Mouse (Mus musculus) embryonic facial prominence, embryonic 14.5 days (tissue): ENCODE measurements around the gene Trmt2b. TPM values are rescaled to one million over a fixed set of nuclear protein-coding genes. Genes with fewer than 3 reads are reported as not detected.

Experiments
- ATAC-seq: fragments of 200-750 bp; cut with Nextera tagmentation; 2 replicates; pipeline ENCODE4 v1.8.0; 2017; ENCODE audit warnings: low read depth, moderate number of reproducible peaks, moderate TSS enrichment
- DNase-seq: peaks from one replicate; pipeline ENCODE4 v3.0.0-alpha.2; 2015; ENCODE audit warnings: low spot score
- H3K27ac ChIP-seq: fragments of 300-500 bp; sonication (generic); replicated peaks from 2 replicates; pipeline ENCODE4 v1.5.1; 2014; ENCODE audit warnings: low read depth, mild to moderate bottlenecking, low read length, moderate library complexity
- H3K27me3 ChIP-seq: fragments of 300-500 bp; sonication (generic); replicated peaks from 2 replicates; pipeline ENCODE4 v1.6.1; 2014; ENCODE audit warnings: low read length; ENCODE audit not compliant: control insufficient read depth, insufficient read depth
- H3K36me3 ChIP-seq: fragments of 300-500 bp; sonication (generic); 2 replicates; pipeline ENCODE4 v1.6.1; 2014; ENCODE audit warnings: low read length, mixed read lengths; ENCODE audit not compliant: control insufficient read depth, insufficient read depth
- H3K4me1 ChIP-seq: fragments of 300-500 bp; sonication (generic); 2 replicates; pipeline ENCODE4 v1.6.1; 2014; ENCODE audit warnings: antibody characterized with exemption, low read length; ENCODE audit not compliant: control insufficient read depth, insufficient read depth
- H3K4me2 ChIP-seq: fragments of 300-500 bp; sonication (generic); 2 replicates; pipeline ENCODE4 v1.6.1; 2014; ENCODE audit warnings: low read depth, mild to moderate bottlenecking, low read length, moderate library complexity, mixed read lengths
- H3K4me3 ChIP-seq: fragments of 300-500 bp; sonication (generic); 2 replicates; pipeline ENCODE4 v1.5.1; 2014; ENCODE audit warnings: low read depth, mild to moderate bottlenecking, low read length
- H3K9ac ChIP-seq: fragments of 300-500 bp; sonication (generic); 2 replicates; pipeline ENCODE4 v1.6.1; 2014; ENCODE audit warnings: low read depth, mild to moderate bottlenecking, low read length, moderate library complexity, mixed read lengths
- H3K9me3 ChIP-seq: fragments of 300-500 bp; sonication (generic); 2 replicates; pipeline ENCODE4 v1.6.1; 2016; ENCODE audit warnings: low read length; ENCODE audit not compliant: control insufficient read depth
- WGBS: fragments of 180-500 bp; shearing (Covaris S2); extraction: QIAGEN DNeasy Blood & Tissue Kit; methylation state at CpG from one replicate; pipeline ENCODE4 v1.1.7; 2014; 5-methylcytosine and 5-hydroxymethylcytosine counted together
- polyA plus RNA-seq: library from polyadenylated mRNA; unstranded; fragments of >200 nt; fragmentation: Nextera tagmentation; extraction: Ambion mirVana; gene quantifications from 2 replicates; pipeline ENCODE4 v1.2.1, GENCODE M21; 2014

Gene Trmt2b
- polyA plus RNA-seq, 1 experiment from 2014 or later = 19.0 TPM

- Histone ChIP-seq H3K9ac (no peak overlapping the region), H3K36me3 (no peaks in the 10 kb centered on the region), H3K27ac (no peak overlapping the region), H3K4me2 (no peak overlapping the region), H3K4me1 (no peaks in the 10 kb centered on the region), H3K4me3 (no peak overlapping the region), H3K9me3 (no peaks in the 10 kb centered on the region), H3K27me3 (no peaks in the 10 kb centered on the region)
- no peak for ATAC-seq
- DNase-seq = peak; percentile 3
- WGBS = 50% methylated on average over 2 of the region's 2 CpGs
Observed at GRCm38 (mm10) chrX:134248202-134248601, 28.6 kb downstream of the Trmt2b start.

- no peak overlapping the region for H3K9ac ChIP-seq
- no peak for ATAC-seq
Observed at GRCm38 (mm10) chrX:134245946-134246345, 30.8 kb downstream of the Trmt2b start.

DNA sequence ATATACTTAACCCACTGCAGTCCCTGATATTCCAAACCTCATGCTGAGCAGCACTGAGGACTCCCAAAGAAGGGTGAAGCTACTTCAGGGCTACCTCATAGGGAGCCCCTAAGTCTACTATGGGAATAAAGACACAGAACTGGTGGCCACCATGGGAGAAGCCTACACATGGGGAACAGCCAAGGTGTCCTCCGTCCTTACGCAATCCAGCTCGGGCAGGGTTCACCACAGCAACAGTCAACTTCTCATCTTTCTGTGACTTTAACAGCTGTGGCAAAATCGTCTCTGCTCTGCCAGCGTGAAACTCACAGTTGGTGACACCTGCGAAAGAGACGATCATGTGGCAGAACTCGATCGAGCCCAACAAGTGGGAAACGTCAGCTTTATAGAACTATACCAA lies 38.5 kb downstream of the Trmt2b start:
- no peaks in the 10 kb centered on the region for H3K27me3 ChIP-seq
- WGBS = 90% methylated on average over 10 of the region's 10 CpGs
- H3K9me3 ChIP-seq = no peaks in the 10 kb centered on the region
- no peak for DNase-seq
- no peak overlapping the region for H3K27ac ChIP-seq
- ATAC-seq = no peak
- no peaks in the 10 kb centered on the region for H3K36me3 ChIP-seq
- no peak overlapping the region for H3K9ac ChIP-seq
- no peaks in the 10 kb centered on the region for H3K4me1 ChIP-seq
- H3K4me2 ChIP-seq = no peak overlapping the region
- H3K4me3 ChIP-seq = no peak overlapping the region

More at GRCm38 (mm10) chrX:134245946-134246345, 30.8 kb downstream of the Trmt2b start:
- Histone ChIP-seq H3K36me3 (no peaks in the 10 kb centered on the region), H3K9me3 (no peaks in the 10 kb centered on the region), H3K4me1 (no peaks in the 10 kb centered on the region), H3K4me2 (no peak overlapping the region), H3K4me3 (no peak overlapping the region), H3K27me3 (no peaks in the 10 kb centered on the region), H3K27ac (no peak overlapping the region)
- no peak for DNase-seq
- 87% methylated on average over 10 of the region's 10 CpGs for WGBS

- H3K9me3 ChIP-seq = no peaks in the 10 kb centered on the region
- no peak overlapping the region for H3K9ac ChIP-seq
- DNase-seq = no peak
- H3K27ac ChIP-seq = no peak overlapping the region
- H3K4me1 ChIP-seq = no peaks in the 10 kb centered on the region
- H3K36me3 ChIP-seq = no peaks in the 10 kb centered on the region
- WGBS = 94% methylated on average over 1 of the region's 1 CpGs
- H3K4me2 ChIP-seq = no peak overlapping the region
- H3K4me3 ChIP-seq = no peak overlapping the region
- no peak for ATAC-seq
- no peaks in the 10 kb centered on the region for H3K27me3 ChIP-seq
Observed at GRCm38 (mm10) chrX:134233048-134233447, 43.7 kb downstream of the Trmt2b start.

DNA sequence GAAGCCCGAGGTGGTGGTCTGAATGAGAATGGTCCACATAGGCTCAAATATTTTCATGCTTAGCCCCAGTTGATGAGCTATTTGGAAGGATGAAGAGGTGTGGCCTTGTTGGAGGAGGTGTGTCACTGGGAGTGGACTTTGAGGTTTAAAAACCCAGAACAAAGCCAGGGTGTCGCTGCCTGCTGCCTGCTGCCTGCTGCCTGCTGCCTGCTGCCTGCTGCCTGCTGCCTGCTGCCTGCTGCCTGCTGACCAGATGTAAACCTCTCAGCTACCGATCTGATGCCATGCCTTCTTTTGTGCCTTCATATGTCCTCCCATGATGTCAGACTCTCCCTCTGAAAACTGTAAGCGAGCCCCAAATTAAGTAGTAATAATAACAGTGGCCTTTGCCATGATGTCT lies 54.9 kb downstream of the Trmt2b start, which contains the start of gene Nox1:
Nox1 (minus strand) TSS at position 101 of the 400 bp plus-strand sequence.
- H3K4me2 ChIP-seq = no peak within 1 kb of the TSS
- DNase-seq = no peak
- no peak within 1 kb of the TSS for H3K9ac ChIP-seq
- no peaks in the 10 kb centered on the region for H3K9me3 ChIP-seq
- no peak within 1 kb of the TSS for H3K4me3 ChIP-seq
- no peaks in the 10 kb centered on the region for H3K4me1 ChIP-seq
- H3K27ac ChIP-seq = no peak within 1 kb of the TSS
- H3K36me3 ChIP-seq = no peaks in the 10 kb centered on the region
- 49% methylated on average over 3 of the region's 4 CpGs for WGBS
- 0 out of 2 replicates have a peak, but pooled peaks cover 6% of the 10 kb centered on the region for H3K27me3 ChIP-seq
- no peak for ATAC-seq

GRCm38 (mm10) chrX:134220618-134221017 lies 56.2 kb downstream of the Trmt2b start:
- WGBS = 60% methylated on average over 3 of the region's 3 CpGs
- Histone ChIP-seq H3K4me1 (no peaks in the 10 kb centered on the region), H3K27ac (no peak overlapping the region), H3K4me3 (no peak overlapping the region), H3K27me3 (0 out of 2 replicates have a peak, but pooled peaks cover 6% of the 10 kb centered on the region), H3K36me3 (no peaks in the 10 kb centered on the region), H3K9me3 (no peaks in the 10 kb centered on the region), H3K9ac (no peak overlapping the region), H3K4me2 (no peak overlapping the region)
- ATAC-seq (no peak), DNase-seq (no peak)

GRCm38 (mm10) chrX:134218161-134218560 lies 58.6 kb downstream of the Trmt2b start:
- ATAC-seq (no peak), DNase-seq (no peak)
- no peaks in the 10 kb centered on the region for H3K27me3 ChIP-seq
- no peak overlapping the region for H3K27ac ChIP-seq
- H3K4me3 ChIP-seq = no peak overlapping the region
- no peaks in the 10 kb centered on the region for H3K4me1 ChIP-seq
- 52% methylated on average over 4 of the region's 4 CpGs for WGBS
- H3K9ac ChIP-seq = no peak overlapping the region
- no peaks in the 10 kb centered on the region for H3K9me3 ChIP-seq
- H3K4me2 ChIP-seq = no peak overlapping the region
- no peaks in the 10 kb centered on the region for H3K36me3 ChIP-seq

GRCm38 (mm10) chrX:134211151-134211642 lies 65.6 kb downstream of the Trmt2b start:
- H3K27me3 ChIP-seq = 0 out of 2 replicates have a peak, but pooled peaks cover 4% of the 10 kb centered on the region
- H3K4me1 ChIP-seq = no peaks in the 10 kb centered on the region
- no peaks in the 10 kb centered on the region for H3K36me3 ChIP-seq
- no peak overlapping the region for H3K27ac ChIP-seq
- no peaks in the 10 kb centered on the region for H3K9me3 ChIP-seq
- H3K9ac ChIP-seq = no peak overlapping the region
- 87% methylated on average over 7 of the region's 7 CpGs for WGBS
- ATAC-seq (no peak), DNase-seq (no peak)
- H3K4me2 ChIP-seq = no peak overlapping the region
- no peak overlapping the region for H3K4me3 ChIP-seq

DNA sequence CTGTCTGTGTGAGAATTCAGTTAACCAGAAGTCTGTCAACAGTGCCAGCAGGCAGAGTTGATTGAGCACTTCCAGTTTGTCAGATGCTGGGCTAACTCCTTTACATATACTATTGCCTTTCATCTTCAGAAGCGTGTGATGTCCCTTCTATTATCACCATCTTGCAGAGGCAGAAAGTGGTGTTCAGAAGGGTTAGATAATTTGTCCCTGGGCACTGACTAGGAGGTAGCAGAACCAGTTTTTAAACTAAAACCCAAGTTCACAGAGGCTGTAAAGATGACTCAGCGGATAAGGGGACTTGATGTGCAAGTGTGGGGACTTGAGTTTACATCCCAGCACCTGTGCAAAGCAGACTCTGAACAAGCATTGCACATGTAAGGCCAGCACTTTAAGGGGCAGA lies 68.3 kb downstream of the Trmt2b start:
- ATAC-seq = no peak
- Histone ChIP-seq H3K27ac (no peak overlapping the region), H3K9me3 (no peaks in the 10 kb centered on the region), H3K4me2 (no peak overlapping the region), H3K4me1 (no peaks in the 10 kb centered on the region), H3K36me3 (no peaks in the 10 kb centered on the region), H3K9ac (no peak overlapping the region), H3K4me3 (no peak overlapping the region), H3K27me3 (0 out of 2 replicates have a peak, but pooled peaks cover 4% of the 10 kb centered on the region)
- 64% methylated on average over 2 of the region's 2 CpGs for WGBS
- DNase-seq = no peak
